Mouse (Mus musculus): ENCODE results near the gene Parn. TPM values are rescaled to one million over a fixed set of nuclear protein-coding genes. Genes with fewer than 3 reads are reported as not detected.

Gene Parn
- total and polyA plus RNA-seq, 3 experiments = 12.1 to 36.6 (median 32.8) TPM

DNA sequence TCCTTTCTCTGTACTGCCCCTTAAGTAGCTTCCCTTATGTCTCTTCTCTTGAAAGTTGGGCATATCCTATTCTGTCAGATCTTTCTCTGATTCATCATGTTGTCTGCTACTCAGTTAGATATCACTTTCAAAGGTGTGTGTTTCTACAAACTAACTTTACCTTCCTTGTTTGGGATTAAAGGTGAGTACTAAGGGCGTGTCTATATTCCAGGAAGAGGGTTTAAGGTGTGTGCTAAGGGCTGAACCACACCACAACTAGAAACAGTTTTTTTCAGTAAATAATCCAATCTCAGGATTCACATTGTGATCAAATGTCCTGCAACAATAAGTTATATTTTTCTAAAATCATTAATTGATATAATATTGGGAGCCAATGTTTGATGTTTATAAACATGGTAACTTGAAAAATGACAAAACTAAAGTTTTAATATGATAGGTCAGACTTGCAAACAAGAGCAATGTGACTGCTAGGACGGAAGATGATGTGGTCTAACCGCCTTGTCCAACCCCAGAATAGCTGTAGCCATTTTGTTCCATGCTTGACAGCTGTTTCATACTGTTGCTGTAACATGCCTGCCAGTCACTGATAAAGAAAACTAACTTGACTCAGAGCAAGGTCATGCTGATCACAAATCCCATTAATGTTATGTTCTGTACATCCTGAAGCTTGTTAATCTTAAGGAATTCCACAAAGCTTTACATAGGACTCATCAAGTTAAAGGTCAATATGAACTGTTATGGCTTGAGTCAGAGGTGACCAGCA lies 46.0 kb downstream of the Parn start:
- DNase-seq = no peak

DNA sequence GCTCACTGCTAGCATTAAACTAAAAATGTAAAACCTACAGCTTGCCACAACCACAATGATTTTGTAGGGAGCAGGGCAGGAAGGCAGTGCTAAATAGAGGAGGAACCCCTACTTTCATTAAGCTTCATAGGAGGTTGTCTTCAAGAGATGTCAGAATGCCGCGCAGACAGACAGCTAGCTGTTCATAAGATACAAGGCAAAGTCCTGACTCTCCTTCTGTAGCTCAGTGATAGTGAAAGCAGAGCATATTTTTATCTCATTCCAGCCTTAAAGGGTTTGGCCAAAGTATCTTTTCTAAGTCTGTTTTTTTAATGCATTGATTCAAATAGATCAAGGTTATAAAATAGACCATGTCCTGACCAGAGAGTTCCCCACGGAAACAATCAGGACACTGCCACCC lies 47.8 kb downstream of the Parn start:
- no peak for DNase-seq

DNA sequence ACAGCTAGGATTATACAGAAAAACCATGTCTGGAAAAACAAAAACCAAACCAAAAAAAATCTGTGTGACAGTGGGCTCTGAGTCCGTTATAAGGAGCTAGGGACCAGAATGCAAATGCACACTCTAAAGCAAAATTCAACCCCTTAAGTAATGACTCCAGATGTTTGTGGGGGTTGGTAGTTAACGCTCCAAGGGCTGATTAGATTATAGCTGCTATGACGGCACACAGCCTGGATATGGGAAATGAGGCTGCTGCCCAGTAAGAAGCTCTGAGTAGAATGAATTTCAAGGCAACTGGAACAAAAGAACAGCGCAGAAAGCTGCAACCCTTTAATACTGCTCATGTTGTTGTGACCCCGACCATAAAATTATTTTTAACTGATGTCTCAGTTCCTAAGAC lies 52.7 kb downstream of the Parn start:
- no peak for DNase-seq

DNA sequence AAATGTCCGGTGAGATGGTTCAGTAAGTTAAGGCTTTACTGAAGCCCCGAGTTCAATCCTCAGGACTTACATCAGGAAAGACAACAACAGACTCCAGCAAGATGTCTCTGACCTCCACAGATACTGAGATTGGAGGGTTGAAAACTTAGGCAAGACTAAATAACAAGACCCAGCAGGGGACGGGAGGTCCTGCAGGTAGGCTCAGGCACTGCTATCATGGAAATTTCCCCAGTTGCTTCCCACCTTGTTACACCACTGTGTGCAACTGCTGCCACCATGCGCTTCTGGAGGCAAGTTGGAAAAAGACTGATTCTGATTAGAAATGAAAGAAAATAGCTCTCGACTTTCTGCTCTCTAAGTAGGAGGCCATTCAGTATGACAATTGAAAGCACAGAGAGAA lies 55.4 kb downstream of the Parn start:
- DNase-seq = no peak

DNA sequence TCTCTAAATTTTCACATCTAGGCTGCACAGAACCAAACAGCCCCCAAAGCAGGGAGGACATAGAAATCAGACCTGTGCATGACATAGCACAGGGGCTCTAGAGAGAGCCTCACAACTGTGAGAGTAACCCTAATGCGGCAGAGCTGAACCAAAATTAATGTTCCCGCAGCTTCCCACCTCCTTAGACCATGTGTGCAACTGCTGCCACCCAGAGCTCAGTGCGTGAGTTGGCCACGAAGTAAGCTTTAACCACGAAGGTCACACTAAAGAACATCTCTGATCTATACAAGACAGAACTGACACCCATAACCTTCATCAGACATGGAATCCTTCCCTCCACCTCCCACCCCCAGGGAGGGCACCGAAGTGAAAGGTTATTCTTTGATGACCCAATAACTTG lies 55.9 kb downstream of the Parn start:
- DNase-seq = no peak

DNA sequence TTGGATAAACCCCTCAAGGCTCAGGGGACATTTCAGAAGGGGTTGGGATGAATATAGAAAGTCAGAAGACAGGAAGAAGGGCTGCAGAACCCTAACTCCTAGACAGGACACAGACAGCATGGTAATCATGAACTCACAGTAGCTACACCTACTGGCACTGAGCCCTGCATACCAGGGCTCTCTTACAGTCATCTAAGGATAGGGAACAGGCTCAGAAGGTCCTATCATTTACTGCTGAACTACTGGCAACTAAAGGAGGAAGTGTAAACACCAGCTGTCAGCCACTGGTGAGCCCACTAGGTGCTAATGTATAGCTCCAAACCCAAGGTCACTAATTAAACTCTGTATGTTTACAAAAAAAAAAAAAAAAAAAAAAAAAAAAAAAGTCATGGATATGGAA lies 56.6 kb downstream of the Parn start:
- DNase-seq = no peak

DNA sequence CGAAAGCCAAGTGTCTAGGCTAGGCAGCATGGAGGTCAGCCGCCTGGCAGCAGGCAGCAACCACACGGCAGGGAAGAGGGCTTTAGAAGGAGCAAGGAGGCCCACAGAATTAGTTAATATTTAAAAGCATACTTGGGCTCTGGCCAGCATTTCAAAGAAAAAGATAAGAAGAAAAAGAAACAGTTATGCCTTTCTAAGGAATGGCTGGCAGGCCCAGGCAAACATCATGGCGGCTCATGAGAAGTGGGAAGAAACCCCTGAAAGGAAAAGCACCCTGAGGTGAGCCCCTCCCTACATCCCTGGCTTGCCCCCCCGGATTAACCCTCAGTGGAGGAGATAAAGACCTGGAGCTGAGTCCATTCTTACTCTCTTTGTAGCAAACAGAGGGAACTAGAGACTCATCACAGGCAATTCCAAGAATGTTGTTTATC lies 57.0 kb downstream of the Parn start:
- DNase-seq = no peak

DNA sequence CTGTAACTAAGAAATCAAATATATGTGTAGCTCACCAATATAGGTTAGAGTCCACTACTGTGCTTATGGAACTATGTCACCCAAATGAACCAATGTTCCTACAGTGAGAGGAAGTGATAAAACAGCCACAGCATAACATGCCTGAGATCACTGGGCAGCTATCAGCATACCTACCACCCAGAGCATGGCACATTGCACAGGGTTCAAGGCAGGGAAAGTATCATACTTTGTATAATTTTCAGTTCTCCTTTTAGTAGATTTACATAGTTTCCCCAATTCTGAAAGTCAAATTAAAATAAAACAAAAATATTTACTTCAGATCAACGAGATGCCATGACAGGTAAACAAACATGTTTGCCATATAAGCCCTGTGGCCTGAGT lies 59.3 kb downstream of the Parn start:
- DNase-seq = no peak

DNA sequence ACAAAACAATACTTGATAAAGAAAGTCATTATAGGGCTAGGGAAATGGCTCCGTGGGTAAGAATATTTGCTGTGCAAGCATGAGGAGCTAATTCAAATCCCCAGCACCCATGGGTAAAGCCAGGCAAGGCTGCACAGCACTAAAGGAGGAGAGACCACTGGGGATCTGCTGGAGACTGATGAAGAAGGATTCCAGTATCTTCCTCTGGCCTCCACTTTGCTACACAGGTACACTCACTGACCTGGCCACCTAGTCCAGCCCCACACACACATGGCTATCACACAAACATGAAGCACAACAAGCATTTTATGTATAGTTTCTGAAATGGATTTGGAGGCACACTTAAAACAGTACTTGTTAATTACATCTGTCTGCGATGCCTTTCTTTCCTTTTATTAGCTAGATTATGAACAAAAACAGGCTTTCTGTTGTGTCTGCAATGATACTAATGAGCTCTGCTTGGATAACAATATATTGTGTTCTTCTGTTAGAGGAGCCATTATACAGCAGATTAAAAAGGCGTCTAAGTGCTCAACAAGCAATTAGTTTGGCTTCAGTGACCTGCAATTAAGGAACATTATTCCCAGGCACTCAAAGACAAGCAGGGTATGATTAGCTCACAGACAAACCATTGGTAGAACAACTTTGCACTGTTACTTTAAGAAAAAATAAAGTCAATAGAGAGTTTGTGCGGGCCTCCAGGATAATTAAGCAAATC lies 59.8 kb downstream of the Parn start:
- no peak for DNase-seq

DNA sequence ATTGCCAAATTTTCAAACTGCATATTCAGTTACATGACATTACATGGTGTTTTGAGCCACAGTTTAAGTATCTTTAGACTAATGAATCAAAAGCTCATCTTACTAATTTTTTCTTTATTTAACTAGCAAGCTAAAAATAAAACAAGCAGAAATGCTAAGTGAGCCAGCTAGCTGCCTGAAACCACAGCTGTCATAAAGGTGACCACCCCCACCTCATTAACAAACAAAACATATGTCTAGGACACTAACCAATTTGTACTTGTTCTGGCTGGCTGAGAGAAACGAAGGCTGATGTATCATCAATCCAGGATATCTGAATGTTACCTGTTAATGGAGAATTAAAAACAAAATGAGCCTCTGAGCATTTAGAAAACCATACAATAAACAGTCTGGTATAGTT lies 65.2 kb downstream of the Parn start:
- no peak for DNase-seq

DNA sequence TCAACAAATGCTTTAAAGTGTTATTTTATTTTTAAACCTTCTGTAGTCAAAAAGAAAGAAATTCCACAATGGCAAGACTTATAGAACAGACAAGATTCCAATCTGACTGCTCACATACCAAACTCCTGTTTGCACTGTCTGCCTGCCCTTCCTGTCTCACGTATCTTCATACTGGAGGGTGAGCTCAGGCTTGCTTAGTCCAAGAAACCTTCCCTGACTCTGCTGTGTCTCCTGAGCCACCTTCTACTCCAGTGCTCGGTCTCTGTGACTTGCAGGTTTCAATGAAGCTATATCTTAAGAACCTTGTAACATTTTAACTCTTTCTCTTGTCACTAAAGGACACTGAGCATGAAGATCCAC lies 78.9 kb downstream of the Parn start:
- DNase-seq = no peak

DNA sequence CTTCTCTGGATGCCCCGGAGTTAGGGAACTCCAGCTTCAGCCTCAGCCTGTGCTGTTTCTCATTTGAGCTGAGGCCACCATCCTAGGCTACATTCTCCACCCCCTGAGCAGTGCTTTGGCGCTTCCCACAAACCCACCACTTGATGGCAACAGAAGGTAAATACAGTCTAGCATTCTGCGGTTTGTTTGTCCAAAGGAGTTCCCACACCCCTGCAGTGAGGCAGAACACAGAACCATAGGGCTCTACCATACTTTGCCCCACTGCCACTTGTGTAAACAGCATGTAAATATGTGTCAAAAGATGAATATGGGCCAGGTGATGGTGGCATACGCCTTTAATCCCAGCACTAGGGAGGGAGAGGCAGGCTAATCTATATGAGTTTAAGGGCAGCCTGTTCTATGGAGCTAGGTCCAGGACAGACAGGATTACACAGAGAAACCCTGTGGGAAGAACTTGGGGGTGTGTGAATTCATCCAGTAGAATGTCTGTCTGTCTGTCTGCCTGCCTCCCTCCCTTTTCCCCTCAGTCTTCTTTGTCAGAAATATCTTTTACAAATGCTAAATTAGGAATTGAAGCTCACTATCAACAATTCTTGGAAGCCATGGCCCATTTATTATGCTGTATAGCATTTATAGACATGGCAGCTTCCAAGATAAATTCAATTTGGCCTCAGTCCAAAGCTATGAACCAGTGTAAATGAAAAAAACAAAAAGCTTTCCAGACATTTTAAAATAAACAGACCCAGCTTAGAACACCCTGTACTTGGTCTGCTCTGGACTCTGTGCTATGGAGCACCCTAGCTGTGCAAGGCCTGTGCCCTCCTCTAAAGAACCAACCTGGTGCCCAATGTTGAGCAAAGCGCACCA lies 79.6 kb downstream of the Parn start:
- DNase-seq = no peak

DNA sequence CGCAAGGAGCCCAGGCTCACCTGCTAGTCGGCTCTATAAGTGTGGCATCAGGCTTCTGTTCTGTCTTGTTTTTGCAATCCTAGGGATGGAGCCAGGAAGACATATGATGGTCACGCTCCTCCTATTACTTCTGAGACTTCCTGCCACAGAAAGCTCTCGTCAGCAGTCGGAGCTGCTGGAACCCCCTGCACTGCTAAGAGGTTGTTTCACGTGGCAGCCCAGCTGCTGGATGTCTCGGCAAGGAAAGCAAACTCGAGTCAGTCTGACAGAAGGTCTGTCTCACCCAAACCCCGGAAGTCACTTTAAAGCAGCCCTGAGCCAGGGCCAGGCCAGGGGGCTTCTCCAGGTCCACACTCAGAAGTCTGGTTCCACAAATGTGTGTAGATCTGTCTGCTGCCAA lies 82.7 kb downstream of the Parn start:
- no peak for DNase-seq

DNA sequence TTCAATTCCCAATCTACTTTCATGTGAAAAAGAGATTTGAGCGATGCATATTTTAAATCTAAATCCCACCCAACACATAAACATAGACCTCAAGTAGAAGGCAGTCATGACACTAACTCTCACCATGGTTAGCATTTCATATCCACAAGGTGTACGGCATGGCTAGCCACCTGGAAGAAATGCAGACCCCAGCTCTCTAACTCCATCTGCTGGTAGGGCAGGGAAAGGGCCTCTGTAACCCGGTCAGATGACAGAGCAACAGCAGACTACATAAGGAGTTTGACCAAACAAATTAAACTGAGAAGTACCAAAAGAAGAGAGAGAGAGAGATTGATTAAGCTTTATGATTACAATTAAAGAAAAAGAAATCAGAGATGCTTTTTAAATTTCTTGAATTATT lies 87.2 kb downstream of the Parn start:
- DNase-seq = peak; percentile 22

DNA sequence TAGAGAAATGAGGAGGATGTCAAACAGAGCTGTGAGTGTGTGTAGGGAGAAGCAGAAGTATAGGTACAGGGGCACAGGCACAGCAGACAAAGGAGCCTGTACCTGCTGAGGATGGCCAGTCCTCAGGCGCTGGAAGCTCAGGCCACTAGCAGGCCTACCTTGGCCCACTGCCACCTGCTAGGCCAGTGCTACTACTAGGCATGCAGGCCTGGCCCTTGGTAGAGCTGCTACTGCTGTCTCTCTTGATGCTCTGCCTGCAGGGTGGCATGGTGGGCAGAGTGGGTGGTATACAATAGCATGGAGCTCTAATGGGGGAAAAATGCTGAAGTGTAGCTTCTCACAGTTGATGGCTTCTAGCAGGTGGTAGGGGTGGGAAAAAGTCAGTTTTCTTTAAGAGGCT lies 88.0 kb downstream of the Parn start:
- DNase-seq = peak; percentile 27

DNA sequence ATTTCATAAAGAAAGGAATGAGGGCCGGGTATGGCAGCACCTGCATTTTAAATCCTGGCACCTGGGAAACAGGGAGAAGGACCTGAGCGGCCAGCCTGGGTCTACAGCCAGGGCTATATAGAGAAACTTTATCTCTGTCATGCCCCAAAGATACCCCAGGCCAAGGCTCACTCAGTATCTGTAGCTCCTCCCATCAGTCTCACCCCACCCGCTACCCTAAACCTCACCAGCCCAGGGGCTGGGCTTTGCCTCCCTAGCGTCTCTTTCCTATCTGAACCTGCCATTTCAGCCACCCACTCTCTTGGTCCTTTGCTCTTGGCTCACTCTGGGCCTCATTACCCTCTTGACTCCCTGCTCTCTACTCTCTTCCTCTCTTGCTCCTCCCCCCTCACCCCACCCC lies 92.7 kb downstream of the Parn start:
- no peak for DNase-seq

DNA sequence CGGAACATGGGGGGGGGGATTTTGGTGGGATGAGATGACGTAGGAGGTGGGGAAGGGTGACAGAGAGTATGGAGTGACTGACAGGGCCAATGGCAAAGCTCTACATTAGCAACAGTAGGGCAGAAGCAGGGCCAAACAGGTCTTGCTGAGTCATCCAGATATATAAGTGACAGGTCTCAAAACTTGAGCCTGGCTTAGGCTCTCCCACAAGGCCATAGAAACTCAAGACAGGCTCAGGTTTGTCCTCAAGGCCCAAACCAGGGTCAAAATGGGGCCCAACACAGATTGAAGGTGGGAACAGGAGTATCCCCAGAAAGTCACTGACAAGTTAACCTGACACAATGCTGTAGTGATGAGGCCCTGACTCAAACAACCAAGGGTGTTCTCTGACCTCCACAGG lies 99.7 kb downstream of the Parn start:
- no peak for DNase-seq

DNA sequence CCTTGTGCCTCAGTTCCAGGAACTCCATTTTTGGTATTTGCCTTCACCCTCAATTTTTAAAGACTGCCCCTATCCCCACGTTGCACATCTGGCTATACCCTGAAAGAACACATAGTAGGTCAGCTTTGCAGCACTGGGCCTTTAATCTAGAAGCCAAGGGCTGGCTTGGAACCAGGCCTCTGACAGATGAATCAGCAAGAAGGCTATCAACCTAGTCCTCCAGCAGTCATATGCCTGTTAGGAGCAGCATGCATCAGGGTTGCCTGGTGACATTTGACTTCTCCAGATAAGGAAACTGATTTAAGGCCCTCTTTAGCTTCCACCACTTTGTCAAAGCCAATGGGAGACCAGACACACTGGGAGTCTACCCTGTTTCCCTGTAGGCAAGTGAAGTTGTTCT lies 100.4 kb downstream of the Parn start:
- peak; percentile 72 for DNase-seq

DNA sequence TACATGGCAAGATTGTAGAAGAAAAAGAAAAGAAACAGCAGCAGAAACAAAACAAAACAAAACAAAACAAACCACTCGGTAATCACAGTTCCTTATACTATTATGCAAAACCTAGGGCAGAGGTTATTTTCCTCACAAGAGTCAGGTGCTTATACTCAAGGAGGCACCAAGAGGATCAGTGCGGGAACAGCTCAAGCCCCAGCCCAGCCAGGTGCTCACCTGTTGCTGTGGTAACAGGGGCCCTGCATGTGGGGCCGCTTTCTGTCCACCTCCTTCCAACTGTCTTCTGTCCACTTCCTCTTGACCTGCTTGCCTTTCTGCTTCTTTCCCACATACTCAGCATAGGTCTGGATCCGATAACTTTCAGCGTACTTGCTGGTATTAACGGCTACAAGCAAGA lies 101.6 kb downstream of the Parn start:
- no peak for DNase-seq

DNA sequence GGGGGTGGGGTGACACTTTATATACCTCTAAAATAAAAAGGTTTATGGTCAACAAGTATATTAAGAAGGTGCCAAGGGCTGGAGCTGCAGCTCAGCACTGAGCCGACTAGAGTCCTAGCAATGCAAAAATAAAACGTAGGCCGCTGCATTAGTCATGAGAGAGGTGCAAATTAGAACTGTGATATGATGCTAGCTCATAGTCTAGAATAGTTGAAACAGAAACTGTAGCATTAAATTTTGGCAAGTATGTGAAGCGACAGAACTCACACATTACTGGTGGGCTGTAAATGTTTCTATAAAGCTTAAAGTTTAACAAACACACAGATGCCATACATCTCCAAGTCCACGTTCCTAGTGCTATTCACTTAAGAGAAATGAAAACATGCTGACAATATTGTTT lies 102.7 kb downstream of the Parn start:
- no peak for DNase-seq

DNA sequence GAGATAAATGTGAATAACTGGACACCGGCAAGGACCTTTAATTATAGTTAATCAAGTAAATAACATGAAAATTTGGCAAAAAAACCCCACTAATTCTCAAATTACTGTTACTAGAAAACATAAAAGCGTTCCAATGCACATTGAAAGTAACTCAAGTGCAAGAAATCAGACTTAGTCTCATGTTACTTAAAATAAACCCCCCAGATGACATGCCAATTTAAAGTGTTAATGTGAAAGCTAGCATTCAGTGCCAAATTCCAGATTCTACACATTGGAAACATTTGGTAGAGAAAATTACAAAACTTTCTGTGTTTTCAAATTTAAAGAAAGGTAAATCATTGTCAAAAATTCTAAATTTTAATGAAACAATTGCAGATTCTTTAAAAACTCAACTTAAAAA lies 110.2 kb downstream of the Parn start:
- no peak for DNase-seq

DNA sequence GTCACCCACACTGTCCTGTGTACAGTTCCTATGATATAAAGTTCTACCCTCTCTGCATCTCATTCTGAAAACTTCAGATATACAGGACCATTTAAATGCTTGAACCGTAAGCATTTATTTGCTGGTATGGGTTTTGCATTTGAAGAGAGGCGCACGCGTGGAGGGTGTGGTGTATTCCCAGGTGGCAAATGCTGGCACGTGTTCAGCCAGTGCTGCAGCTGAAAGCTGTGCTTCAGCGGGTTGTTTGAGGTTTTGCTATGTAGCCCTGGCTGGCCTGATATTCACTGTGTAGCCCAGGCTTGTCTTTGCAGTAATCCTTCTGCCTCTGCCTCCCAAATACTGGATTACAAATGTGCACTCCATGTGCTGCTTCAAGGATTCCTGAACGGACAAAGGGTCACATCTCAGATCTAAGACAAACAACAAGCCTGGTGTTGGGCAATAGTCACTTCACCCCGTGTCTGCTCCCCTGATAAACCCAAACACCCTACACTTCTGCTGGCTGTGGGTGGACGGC lies 111.0 kb downstream of the Parn start:
- DNase-seq = no peak

DNA sequence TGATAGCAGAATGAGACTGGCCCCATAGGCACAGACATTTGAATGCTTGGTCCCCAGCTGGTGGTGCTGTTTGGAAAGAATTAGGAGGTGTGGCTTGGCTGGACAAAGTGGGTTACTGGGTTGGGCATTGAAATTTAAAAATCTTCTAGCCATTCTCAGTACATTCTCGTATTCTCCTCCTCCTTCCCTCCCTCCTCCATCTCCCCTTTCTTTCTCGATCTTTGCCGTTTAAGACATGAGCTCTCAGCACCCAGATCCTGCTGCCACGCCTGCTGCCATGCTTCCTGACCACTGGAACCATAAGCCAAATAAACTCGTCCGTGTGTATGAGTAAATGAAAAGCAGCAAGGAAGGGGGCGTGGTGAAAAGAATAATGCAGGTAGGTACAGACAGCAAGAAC lies 111.5 kb downstream of the Parn start:
- no peak for DNase-seq
